Mouse (Mus musculus) adipocyte (in vitro differentiated cells): Measurements from ENCODE around the gene Vps53.
"Not testable (repeated sequence)": the region's sequence is repeated elsewhere in the genome, so short reads cannot be mapped to it uniquely, and the experiment has no call there.

Experiments
- DNase-seq: peaks from one replicate; pipeline ENCODE4 v3.0.0-alpha.2; 2016; ENCODE audit warnings: low spot score

The Vps53 gene

GRCm38 (mm10) chr11:76179495-76180145 lies at the start of gene Vps53, which contains the start of gene Fam57a:
Vps53 (minus strand) TSS chr11:76179647.
Fam57a (plus strand) TSS chr11:76179671.
- peak; percentile 92 for DNase-seq

- DNase-seq, result no peak
Observed at GRCm38 (mm10) chr11:76225051-76225450, 45.6 kb upstream of the Vps53 start.

- no peak for DNase-seq
Observed at GRCm38 (mm10) chr11:76224631-76225030, 45.2 kb upstream of the Vps53 start.

- peak; percentile 96 for DNase-seq
Observed at GRCm38 (mm10) chr11:76217390-76217800, 37.9 kb upstream of the Vps53 start, which contains the start of the genes Dbil5 and Gemin4. Dbil5 (plus strand) TSS chr11:76217608. Gemin4 (minus strand) TSS chr11:76217664.

GRCm38 (mm10) chr11:76216681-76217389 lies 37.4 kb upstream of the Vps53 start:
- peak; percentile 56 for DNase-seq

- DNase-seq, result no peak
Observed at GRCm38 (mm10) chr11:76216049-76216540, 36.6 kb upstream of the Vps53 start.

GRCm38 (mm10) chr11:76215011-76215410 lies 35.6 kb upstream of the Vps53 start:
- DNase-seq, result peak; percentile 56

- DNase-seq, result no peak
Observed at GRCm38 (mm10) chr11:76213841-76214240, 34.4 kb upstream of the Vps53 start.

GRCm38 (mm10) chr11:76211595-76211994 lies 32.1 kb upstream of the Vps53 start:
- DNase-seq, result not testable (repeated sequence)

- no peak for DNase-seq
Observed at GRCm38 (mm10) chr11:76210228-76210985, 31.0 kb upstream of the Vps53 start.

GRCm38 (mm10) chr11:76206793-76207192 lies 27.3 kb upstream of the Vps53 start:
- no peak for DNase-seq

GRCm38 (mm10) chr11:76201761-76202674 lies 22.6 kb upstream of the Vps53 start:
- DNase-seq, result peak; percentile 48

GRCm38 (mm10) chr11:76196977-76197469 lies 17.6 kb upstream of the Vps53 start:
- no peak for DNase-seq

- no peak for DNase-seq
Observed at GRCm38 (mm10) chr11:76196275-76196976, 17.0 kb upstream of the Vps53 start.

- DNase-seq, result no peak
Observed at GRCm38 (mm10) chr11:76186908-76187307, 7.5 kb upstream of the Vps53 start.

GRCm38 (mm10) chr11:76183745-76184144 lies 4.3 kb upstream of the Vps53 start:
- DNase-seq, result no peak

GRCm38 (mm10) chr11:76180146-76180540 lies 696 bp upstream of the Vps53 start:
- DNase-seq, result peak; percentile 41

- DNase-seq, result peak; percentile 56
Observed at GRCm38 (mm10) chr11:76178726-76179494, 537 bp downstream of the Vps53 start.

GRCm38 (mm10) chr11:76170207-76170606 lies 9.2 kb downstream of the Vps53 start:
- DNase-seq, result no peak

- DNase-seq, result peak; percentile 32
Observed at GRCm38 (mm10) chr11:76168976-76169375, 10.5 kb downstream of the Vps53 start.
